Mouse (Mus musculus): ENCODE measurements around the gene Cd3g. TPM values are rescaled to one million over a fixed set of nuclear protein-coding genes. Genes with fewer than 3 reads are reported as not detected.

Cd3g gene
- polyA plus RNA-seq, 1 experiment from 2014 or later, result not detected

- H3K27ac ChIP-seq (ENCODE audit: low read depth, low read length), result no peak overlapping the region
- 43% methylated on average over 2 of the region's 2 CpGs for WGBS
These were observed 60.6 kb downstream of the Cd3g start for GRCm38 (mm10) chr9:44919606-44920005.

More at GRCm38 (mm10) chr9:44919606-44920005, 60.6 kb downstream of the Cd3g start:
- peak overlapping the region; percentile 94 for H3K9ac ChIP-seq (ENCODE audit: low read length)
- no peak for ATAC-seq
- no peaks in the 10 kb centered on the region for H3K27me3 ChIP-seq (replicated peaks; ENCODE audit: control insufficient read depth, insufficient read depth, low read length)
- H3K4me2 ChIP-seq (ENCODE audit: low read length), result peak overlapping the region; percentile 91
- DNase-seq (ENCODE audit: low spot score), result no peak
- peaks cover 14% of the 10 kb centered on the region for H3K4me1 ChIP-seq (ENCODE audit: control insufficient read depth, insufficient read depth, low read length)
- H3K36me3 ChIP-seq (ENCODE audit: control insufficient read depth, insufficient read depth, low read length), result no peaks in the 10 kb centered on the region
- no peaks in the 10 kb centered on the region for H3K9me3 ChIP-seq (replicated peaks; ENCODE audit: control insufficient read depth, low read length)
- peak overlapping the region; percentile 97 for H3K4me3 ChIP-seq (ENCODE audit: low read depth, low read length)

Other genes starting within 250 kb of the Cd3g start
- gene Phldb1, start 245.2 kb downstream of the Cd3g start, polyA plus RNA-seq (2014; fragmentation: Nextera tagmentation; extraction: Ambion mirVana), result 29.5 and 42.9 TPM in 2 replicates
- 138 and 152 TPM in 2 replicates for gene Arcn1, start 212.6 kb downstream of the Cd3g start, polyA plus RNA-seq (2014; fragmentation: Nextera tagmentation; extraction: Ambion mirVana)
- gene Ift46, start 212.5 kb downstream of the Cd3g start, polyA plus RNA-seq (2014; fragmentation: Nextera tagmentation; extraction: Ambion mirVana), result 178 and 206 TPM in 2 replicates
- gene Tmem25, start 181.1 kb downstream of the Cd3g start, polyA plus RNA-seq (2014; fragmentation: Nextera tagmentation; extraction: Ambion mirVana), result 4.7 and 5.9 TPM in 2 replicates
- gene Ttc36, start 177.4 kb downstream of the Cd3g start, polyA plus RNA-seq (2014; fragmentation: Nextera tagmentation; extraction: Ambion mirVana), result 0.28 and 0.36 TPM in 2 replicates
- 9.6 and 16.0 TPM in 2 replicates for gene Kmt2a, start 99.1 kb downstream of the Cd3g start, polyA plus RNA-seq (2014; fragmentation: Nextera tagmentation; extraction: Ambion mirVana)
- 680 and 882 TPM in 2 replicates for gene Atp5l, start 59.7 kb downstream of the Cd3g start, polyA plus RNA-seq (2014; fragmentation: Nextera tagmentation; extraction: Ambion mirVana)
- 46.0 and 53.0 TPM in 2 replicates for gene Ube4a, start 14.8 kb downstream of the Cd3g start, polyA plus RNA-seq (2014; fragmentation: Nextera tagmentation; extraction: Ambion mirVana)
- not detected in 2 replicates for gene Cd3d, start 1.4 kb upstream of the Cd3g start, polyA plus RNA-seq (2014; fragmentation: Nextera tagmentation; extraction: Ambion mirVana)
- gene Cd3e, start 29.2 kb upstream of the Cd3g start, polyA plus RNA-seq (2014; fragmentation: Nextera tagmentation; extraction: Ambion mirVana), result not detected in 2 replicates
- 0.18 and 0.38 TPM in 2 replicates for gene Mpzl2, start 59.4 kb upstream of the Cd3g start, polyA plus RNA-seq (2014; fragmentation: Nextera tagmentation; extraction: Ambion mirVana)
- gene Mpzl3, start 74.8 kb upstream of the Cd3g start, polyA plus RNA-seq (2014; fragmentation: Nextera tagmentation; extraction: Ambion mirVana), result 1.3 and 1.5 TPM in 2 replicates
- 0.15 TPM in 1 of 2 replicates, not detected in the other for gene Jaml, start 98.8 kb upstream of the Cd3g start, polyA plus RNA-seq (2014; fragmentation: Nextera tagmentation; extraction: Ambion mirVana)
- gene Scn2b, start 137.4 kb upstream of the Cd3g start, polyA plus RNA-seq (2014; fragmentation: Nextera tagmentation; extraction: Ambion mirVana), result 3.0 and 4.1 TPM in 2 replicates
- 0.11 and 0.12 TPM in 2 replicates for gene Scn4b, start 158.0 kb upstream of the Cd3g start, polyA plus RNA-seq (2014; fragmentation: Nextera tagmentation; extraction: Ambion mirVana)
- gene BC049352, start 201.6 kb upstream of the Cd3g start, polyA plus RNA-seq (2014; fragmentation: Nextera tagmentation; extraction: Ambion mirVana), result not detected in 2 replicates
- gene Tmprss4, start 223.7 kb upstream of the Cd3g start, polyA plus RNA-seq (2014; fragmentation: Nextera tagmentation; extraction: Ambion mirVana), result not detected in 2 replicates